Mouse (Mus musculus): ENCODE measurements around the gene Slc25a10. TPM values are rescaled to one million over a fixed set of nuclear protein-coding genes. Genes with fewer than 3 reads are reported as not detected.

The Slc25a10 gene
- polyA plus RNA-seq, 1 experiment from 2014 or later = 104 TPM

DNA sequence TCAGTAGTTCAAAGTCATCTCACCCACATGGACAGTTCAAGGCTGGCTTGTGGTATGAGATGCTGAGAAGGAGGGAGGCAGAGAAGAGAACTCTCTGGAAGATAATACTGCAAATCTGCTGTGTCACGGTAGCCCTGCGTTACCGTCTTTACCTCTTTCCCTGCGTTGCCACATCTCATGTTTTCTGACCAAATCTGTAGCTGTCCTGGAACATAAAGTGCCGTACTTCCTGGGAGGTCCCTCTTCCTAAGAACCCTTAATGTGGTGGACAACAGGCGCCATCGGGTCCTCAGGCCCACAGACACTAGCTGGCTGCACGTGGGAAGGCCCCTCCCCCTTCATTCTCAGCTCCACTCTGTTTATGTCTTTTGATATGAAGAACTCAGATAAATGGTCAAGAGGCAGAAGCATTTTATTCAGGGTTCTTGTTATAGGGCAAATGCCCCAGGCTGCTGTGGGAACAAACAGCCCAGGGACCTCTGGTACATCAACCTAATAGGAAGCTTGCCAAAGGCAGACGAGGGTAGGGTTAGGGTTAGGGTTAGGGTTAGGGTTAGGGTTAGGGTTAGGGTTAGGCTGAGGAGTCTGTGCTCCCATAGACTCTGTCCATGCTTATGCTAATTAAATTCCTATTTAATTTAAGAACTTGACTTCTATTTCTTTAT is 36.2 kb downstream of the Slc25a10 start:
- WGBS = 71% methylated on average over 9 of the region's 9 CpGs
- H3K27me3 ChIP-seq (replicated peaks; ENCODE audit: control insufficient read depth, insufficient read depth, low read length) = peaks cover 38% of the 10 kb centered on the region
- ATAC-seq = no peak

DNA sequence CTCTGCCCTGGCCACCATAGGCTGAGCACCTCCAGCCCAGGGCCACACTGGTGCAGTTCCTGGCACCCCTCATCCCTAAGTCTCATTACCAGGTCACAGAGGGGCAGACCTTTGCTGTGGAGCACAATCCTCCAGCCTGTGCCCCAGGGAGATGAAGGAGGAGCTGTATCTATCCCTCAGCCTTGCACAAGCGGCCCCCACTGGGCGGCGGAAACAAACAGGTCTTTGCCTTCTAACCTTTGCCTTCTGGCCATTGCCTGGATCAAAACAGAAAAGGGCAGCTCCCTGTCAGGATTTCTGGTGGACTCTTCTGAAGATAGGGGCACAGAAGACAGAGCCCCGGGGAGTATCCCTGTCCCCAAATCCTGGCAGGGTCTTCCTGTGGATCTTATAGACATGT is 37.3 kb downstream of the Slc25a10 start:
- Histone ChIP-seq H3K4me2 (ENCODE audit: low read depth, low read length) (no peak overlapping the region), H3K4me3 (ENCODE audit: low read length) (no peak overlapping the region), H3K36me3 (ENCODE audit: control insufficient read depth, insufficient read depth, low read length) (no peaks in the 10 kb centered on the region), H3K27ac (ENCODE audit: low read length) (no peak overlapping the region), H3K9ac (ENCODE audit: low read depth, low read length) (no peak overlapping the region), H3K27me3 (replicated peaks; ENCODE audit: control insufficient read depth, insufficient read depth, low read length) (peaks cover 44% of the 10 kb centered on the region), H3K9me3 (ENCODE audit: control insufficient read depth, low read length) (no peaks in the 10 kb centered on the region), H3K4me1 (ENCODE audit: control insufficient read depth, insufficient read depth, low read length) (peaks cover 9% of the 10 kb centered on the region)
- WGBS = 66% methylated on average over 4 of the region's 4 CpGs
- no peak for ATAC-seq

More for the DNA sequence above, 36.2 kb downstream of the Slc25a10 start:
- Histone ChIP-seq H3K4me3 (ENCODE audit: low read length) (no peak overlapping the region), H3K9me3 (ENCODE audit: control insufficient read depth, low read length) (no peaks in the 10 kb centered on the region), H3K4me2 (ENCODE audit: low read depth, low read length) (no peak overlapping the region), H3K27ac (ENCODE audit: low read length) (no peak overlapping the region), H3K9ac (ENCODE audit: low read depth, low read length) (no peak overlapping the region), H3K4me1 (ENCODE audit: control insufficient read depth, insufficient read depth, low read length) (peaks cover 9% of the 10 kb centered on the region), H3K36me3 (ENCODE audit: control insufficient read depth, insufficient read depth, low read length) (no peaks in the 10 kb centered on the region)

DNA sequence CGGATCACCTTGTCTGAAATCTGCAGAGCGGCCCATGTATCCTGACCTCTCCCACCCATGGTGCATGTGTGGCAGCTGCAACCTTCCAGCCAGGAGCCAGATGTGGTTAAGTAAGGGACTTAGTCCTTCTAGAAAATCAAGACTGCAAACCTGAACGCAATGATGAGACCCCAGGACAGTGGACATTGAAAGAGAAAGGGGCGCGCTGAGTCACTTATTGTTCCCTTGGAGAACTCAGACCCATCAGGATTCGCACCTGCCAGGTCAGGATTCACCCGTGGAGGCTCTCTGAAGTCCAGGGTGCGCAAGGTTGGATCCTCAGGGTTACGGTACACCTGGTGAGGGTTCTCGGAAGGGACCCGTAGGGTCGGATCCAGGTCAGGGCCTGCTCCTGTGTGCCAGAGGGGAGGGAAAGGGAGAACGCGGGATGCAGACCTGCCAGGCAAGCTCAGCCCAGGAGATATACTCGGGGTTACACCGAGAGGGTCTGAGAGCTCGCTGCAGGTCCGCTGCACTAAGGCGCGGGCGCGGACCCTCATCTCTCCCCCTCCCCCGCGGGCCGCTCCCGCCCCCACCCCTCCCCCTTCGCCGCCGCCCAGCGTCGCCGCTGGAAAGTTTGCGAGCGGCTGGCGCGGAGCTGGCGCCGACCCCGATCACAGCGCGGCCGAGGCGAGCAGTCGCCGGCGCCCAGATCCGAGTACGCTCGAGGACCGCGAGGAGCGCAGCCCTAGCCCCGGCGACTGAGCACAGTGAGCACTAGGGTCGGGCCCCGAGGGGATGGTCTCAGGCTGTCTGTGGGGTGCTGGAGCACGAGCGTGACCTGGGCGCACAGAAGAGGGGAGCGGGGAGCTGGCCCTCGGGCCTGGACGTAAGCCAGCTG is 38.7 kb downstream of the Slc25a10 start, which contains the start of gene Gcgr:
Gene Gcgr, plus strand, starts transcription at position 615 of the 880 bp plus-strand sequence.
- Histone ChIP-seq H3K4me1 (ENCODE audit: control insufficient read depth, insufficient read depth, low read length) (peaks cover 9% of the 10 kb centered on the region), H3K27me3 (replicated peaks; ENCODE audit: control insufficient read depth, insufficient read depth, low read length) (peaks cover 44% of the 10 kb centered on the region), H3K9me3 (ENCODE audit: control insufficient read depth, low read length) (no peaks in the 10 kb centered on the region), H3K4me2 (ENCODE audit: low read depth, low read length) (peak within 1 kb of the TSS; percentile 86), H3K9ac (ENCODE audit: low read depth, low read length) (peak within 1 kb of the TSS; percentile 69), H3K36me3 (ENCODE audit: control insufficient read depth, insufficient read depth, low read length) (no peaks in the 10 kb centered on the region), H3K27ac (ENCODE audit: low read length) (no peak within 1 kb of the TSS), H3K4me3 (ENCODE audit: low read length) (peak within 1 kb of the TSS; percentile 50)
- peak; percentile 56 for ATAC-seq
- 9% methylated on average over 53 of the region's 62 CpGs for WGBS

DNA sequence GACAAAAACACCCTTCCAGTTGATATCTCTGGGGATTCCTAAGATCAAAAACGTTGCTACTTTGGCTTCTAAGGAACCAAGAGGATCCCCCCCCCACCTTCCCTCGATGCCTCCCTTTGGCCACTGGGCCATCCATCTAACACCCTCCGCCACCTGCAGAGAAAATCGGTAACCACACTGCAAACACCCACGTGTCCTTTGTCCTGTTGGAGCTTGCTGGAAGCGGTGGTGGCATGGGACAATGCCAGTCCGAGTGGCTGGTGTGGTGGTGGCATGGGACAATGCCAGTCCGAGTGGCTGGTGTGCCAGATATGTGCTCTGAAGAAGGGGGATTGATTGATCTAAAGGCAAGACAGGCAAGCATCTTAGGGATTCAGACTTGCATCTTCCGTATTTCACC is 40.0 kb downstream of the Slc25a10 start:
- H3K27me3 ChIP-seq (replicated peaks; ENCODE audit: control insufficient read depth, insufficient read depth, low read length) = peaks cover 44% of the 10 kb centered on the region
- H3K9ac ChIP-seq (ENCODE audit: low read depth, low read length) = no peak overlapping the region
- 31% methylated on average over 9 of the region's 9 CpGs for WGBS
- no peaks in the 10 kb centered on the region for H3K36me3 ChIP-seq (ENCODE audit: control insufficient read depth, insufficient read depth, low read length)
- ATAC-seq = no peak
- no peak overlapping the region for H3K4me2 ChIP-seq (ENCODE audit: low read depth, low read length)
- H3K9me3 ChIP-seq (ENCODE audit: control insufficient read depth, low read length) = no peaks in the 10 kb centered on the region
- H3K27ac ChIP-seq (ENCODE audit: low read length) = no peak overlapping the region
- peaks cover 9% of the 10 kb centered on the region for H3K4me1 ChIP-seq (ENCODE audit: control insufficient read depth, insufficient read depth, low read length)
- H3K4me3 ChIP-seq (ENCODE audit: low read length) = no peak overlapping the region

DNA sequence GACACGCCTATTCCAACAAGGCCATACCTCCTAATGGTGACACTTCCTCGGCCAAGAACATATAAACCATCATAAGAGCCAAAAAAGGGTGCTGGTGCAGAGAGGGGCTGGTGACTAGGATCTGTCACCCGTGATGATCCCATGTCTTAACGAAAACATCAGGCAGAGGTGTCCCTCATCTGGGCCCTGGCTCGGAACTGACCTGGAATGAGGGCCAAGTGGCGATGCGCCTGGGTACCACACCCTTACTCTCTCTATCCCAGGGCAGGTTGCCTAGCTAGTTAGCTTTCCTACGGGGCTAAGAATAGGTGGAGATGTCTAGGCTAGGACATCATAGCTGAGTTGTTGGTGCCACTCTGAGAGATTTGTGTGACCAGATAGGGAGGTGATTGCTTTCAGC is 42.5 kb downstream of the Slc25a10 start:
- Histone ChIP-seq H3K9me3 (ENCODE audit: control insufficient read depth, low read length) (no peaks in the 10 kb centered on the region), H3K36me3 (ENCODE audit: control insufficient read depth, insufficient read depth, low read length) (no peaks in the 10 kb centered on the region), H3K4me1 (ENCODE audit: control insufficient read depth, insufficient read depth, low read length) (peaks cover 17% of the 10 kb centered on the region), H3K9ac (ENCODE audit: low read depth, low read length) (no peak overlapping the region), H3K27ac (ENCODE audit: low read length) (no peak overlapping the region), H3K27me3 (replicated peaks; ENCODE audit: control insufficient read depth, insufficient read depth, low read length) (peaks cover 37% of the 10 kb centered on the region), H3K4me2 (ENCODE audit: low read depth, low read length) (no peak overlapping the region), H3K4me3 (ENCODE audit: low read length) (no peak overlapping the region)
- no peak for ATAC-seq
- WGBS = 83% methylated on average over 8 of the region's 8 CpGs

DNA sequence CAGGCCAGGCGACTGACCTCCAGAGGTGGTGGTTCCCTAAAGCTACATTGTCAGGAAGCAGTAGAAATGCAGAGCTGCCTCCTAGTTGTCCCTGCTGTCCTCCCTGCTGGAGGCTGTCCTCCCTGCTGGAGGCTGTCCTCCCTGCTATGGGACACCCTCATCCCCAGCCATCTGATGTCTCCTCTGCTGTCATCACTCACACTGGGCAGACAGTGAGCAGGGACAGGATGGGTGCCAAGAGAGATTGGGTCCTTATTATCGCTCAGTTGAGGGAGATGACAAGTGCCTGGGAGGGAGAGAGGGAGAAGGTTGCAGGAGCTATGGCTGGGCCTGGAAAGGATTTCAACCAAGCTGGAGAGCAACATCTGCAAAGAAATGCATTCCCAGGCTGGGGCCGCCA is 43.5 kb downstream of the Slc25a10 start:
- no peaks in the 10 kb centered on the region for H3K9me3 ChIP-seq (ENCODE audit: control insufficient read depth, low read length)
- peaks cover 26% of the 10 kb centered on the region for H3K27me3 ChIP-seq (replicated peaks; ENCODE audit: control insufficient read depth, insufficient read depth, low read length)
- no peak overlapping the region for H3K4me2 ChIP-seq (ENCODE audit: low read depth, low read length)
- peaks cover 27% of the 10 kb centered on the region for H3K4me1 ChIP-seq (ENCODE audit: control insufficient read depth, insufficient read depth, low read length)
- no peak overlapping the region for H3K4me3 ChIP-seq (ENCODE audit: low read length)
- no peaks in the 10 kb centered on the region for H3K36me3 ChIP-seq (ENCODE audit: control insufficient read depth, insufficient read depth, low read length)
- H3K27ac ChIP-seq (ENCODE audit: low read length) = no peak overlapping the region
- ATAC-seq = no peak
- 75% methylated on average over 3 of the region's 3 CpGs for WGBS
- H3K9ac ChIP-seq (ENCODE audit: low read depth, low read length) = no peak overlapping the region

GRCm38 (mm10) chr11:120535804-120536203 is 44.2 kb downstream of the Slc25a10 start:
- ATAC-seq = no peak

DNA sequence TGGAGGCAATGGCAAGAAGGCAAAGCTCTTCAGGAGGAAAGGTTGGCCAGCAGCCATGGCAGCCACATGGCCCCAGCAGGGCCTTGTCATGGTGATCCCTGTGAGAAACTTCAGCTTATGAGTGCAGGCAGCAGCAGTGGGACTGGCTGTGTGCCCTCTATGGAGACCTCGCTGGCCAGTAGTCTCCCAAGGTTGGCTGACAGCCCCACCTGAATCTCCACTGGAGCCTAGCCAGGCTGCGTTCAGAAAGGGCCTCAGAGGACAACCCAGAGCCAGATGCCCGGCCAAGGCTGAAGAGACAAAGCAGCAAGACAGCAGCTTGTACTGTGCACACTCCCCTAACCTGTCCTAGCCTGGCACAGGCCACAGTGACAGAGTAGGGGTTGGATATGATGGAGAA is 46.8 kb downstream of the Slc25a10 start:
- no peaks in the 10 kb centered on the region for H3K9me3 ChIP-seq (ENCODE audit: control insufficient read depth, low read length)
- H3K4me2 ChIP-seq (ENCODE audit: low read depth, low read length) = no peak overlapping the region
- no peaks in the 10 kb centered on the region; the same call in 1 of the 2 replicates for H3K27me3 ChIP-seq (replicated peaks; ENCODE audit: control insufficient read depth, insufficient read depth, low read length)
- ATAC-seq = no peak
- H3K4me1 ChIP-seq (ENCODE audit: control insufficient read depth, insufficient read depth, low read length) = peaks cover 24% of the 10 kb centered on the region
- peak overlapping the region; percentile 44; the same call in 1 of the 2 replicates for H3K9ac ChIP-seq (ENCODE audit: low read depth, low read length)
- H3K27ac ChIP-seq (ENCODE audit: low read length) = peak overlapping the region; percentile 49; the same call in 1 of the 2 replicates
- H3K4me3 ChIP-seq (ENCODE audit: low read length) = no peak overlapping the region
- WGBS = 71% methylated on average over 3 of the region's 3 CpGs
- H3K36me3 ChIP-seq (ENCODE audit: control insufficient read depth, insufficient read depth, low read length) = peaks cover 8% of the 10 kb centered on the region

More at GRCm38 (mm10) chr11:120535804-120536203, 44.2 kb downstream of the Slc25a10 start:
- no peaks in the 10 kb centered on the region for H3K9me3 ChIP-seq (ENCODE audit: control insufficient read depth, low read length)
- 77% methylated on average over 3 of the region's 3 CpGs for WGBS
- no peak overlapping the region for H3K27ac ChIP-seq (ENCODE audit: low read length)
- H3K36me3 ChIP-seq (ENCODE audit: control insufficient read depth, insufficient read depth, low read length) = no peaks in the 10 kb centered on the region
- no peak overlapping the region for H3K4me3 ChIP-seq (ENCODE audit: low read length)
- H3K9ac ChIP-seq (ENCODE audit: low read depth, low read length) = no peak overlapping the region
- H3K4me2 ChIP-seq (ENCODE audit: low read depth, low read length) = no peak overlapping the region
- peaks cover 20% of the 10 kb centered on the region for H3K27me3 ChIP-seq (replicated peaks; ENCODE audit: control insufficient read depth, insufficient read depth, low read length)
- peaks cover 26% of the 10 kb centered on the region for H3K4me1 ChIP-seq (ENCODE audit: control insufficient read depth, insufficient read depth, low read length)

DNA sequence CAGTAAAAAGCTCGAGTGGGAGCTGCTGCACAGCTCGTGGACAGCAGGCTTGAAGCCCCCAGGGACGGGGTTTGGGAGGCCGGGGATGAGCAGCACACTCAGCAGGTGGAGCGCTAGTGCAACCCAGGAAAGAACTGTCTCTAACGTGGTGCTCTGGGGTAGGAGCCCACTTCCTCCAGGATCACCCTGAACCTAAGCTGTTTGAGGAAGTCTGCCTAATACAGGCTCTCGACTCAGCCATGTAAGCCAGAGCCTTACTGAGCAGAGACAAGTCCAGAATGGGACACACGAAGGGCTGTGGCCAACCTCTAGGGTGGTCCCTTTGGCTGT is 47.3 kb downstream of the Slc25a10 start:
- Histone ChIP-seq H3K36me3 (ENCODE audit: control insufficient read depth, insufficient read depth, low read length) (peaks cover 8% of the 10 kb centered on the region), H3K9ac (ENCODE audit: low read depth, low read length) (peak overlapping the region; percentile 44; the same call in 1 of the 2 replicates), H3K9me3 (ENCODE audit: control insufficient read depth, low read length) (no peaks in the 10 kb centered on the region), H3K27me3 (replicated peaks; ENCODE audit: control insufficient read depth, insufficient read depth, low read length) (no peaks in the 10 kb centered on the region), H3K4me2 (ENCODE audit: low read depth, low read length) (no peak overlapping the region), H3K27ac (ENCODE audit: low read length) (peak overlapping the region; percentile 49; the same call in 1 of the 2 replicates), H3K4me1 (ENCODE audit: control insufficient read depth, insufficient read depth, low read length) (peaks cover 24% of the 10 kb centered on the region), H3K4me3 (ENCODE audit: low read length) (no peak overlapping the region)
- 40% methylated on average over 8 of the region's 8 CpGs for WGBS
- no peak for ATAC-seq

All from intestine, embryonic 16.5 days (tissue).